Mouse (Mus musculus) mammary gland, adult 2 months (tissue): ENCODE measurements around the gene Pld1. TPM values are rescaled to one million over a fixed set of nuclear protein-coding genes. Genes with fewer than 3 reads are reported as not detected.

Source experiments
- polyA plus RNA-seq: library from polyadenylated mRNA; depleted of rRNA; stranded (reverse); fragments of >200 nt; gene quantifications from 2 replicates; pipeline ENCODE4 v1.2.3, GENCODE M21; 2012; ENCODE audit warnings: low replicate concordance; rRNA removed

Pld1 gene
- polyA plus RNA-seq, result 2.7 and 5.4 TPM in 2 replicates

GRCm38 (mm10) chr3:27938381-27939323 is at the start of gene Pld1:
Gene Pld1 (plus strand): TSS chr3:27938695.

GRCm38 (mm10) chr3:27896318-27896892 is 42.1 kb upstream of the Pld1 start, which contains the start of gene Tmem212:
Gene Tmem212 (minus strand): TSS chr3:27896368.

Other genes with a start within 250 kb of the Pld1 start
- 15.9 and 18.1 TPM in 2 replicates for gene Fndc3b, start 227.4 kb upstream of the Pld1 start, polyA plus RNA-seq
- gene Tmem212, start 42.3 kb upstream of the Pld1 start, polyA plus RNA-seq, result 0.24 TPM in 1 of 2 replicates, not detected in the other